Mouse (Mus musculus) olfactory bulb, adult 2 months (tissue): ENCODE data around the gene Tyk2.

Source experiments
- CTCF ChIP-seq: fragments of 200-500 bp; IDR thresholded peaks from 2 replicates; pipeline ENCODE4 v1.5.1; 2012; ENCODE audit warnings: low read depth, mild to moderate bottlenecking, low read length, moderate library complexity; ENCODE audit not compliant: insufficient read depth
- POLR2A ChIP-seq: fragments of 200-500 bp; IDR thresholded peaks from 2 replicates; pipeline ENCODE4 v1.6.1; 2012; ENCODE audit warnings: mild to moderate bottlenecking, low read depth, low read length, moderate library complexity; ENCODE audit not compliant: insufficient read depth

- no peak for TF ChIP-seq POLR2A
- TF ChIP-seq CTCF: no peak
Observed at GRCm38 (mm10) chr9:21124837-21125236, 6.2 kb downstream of the Tyk2 start.
